Mouse (Mus musculus): ENCODE measurements around the gene Csad.

DNA sequence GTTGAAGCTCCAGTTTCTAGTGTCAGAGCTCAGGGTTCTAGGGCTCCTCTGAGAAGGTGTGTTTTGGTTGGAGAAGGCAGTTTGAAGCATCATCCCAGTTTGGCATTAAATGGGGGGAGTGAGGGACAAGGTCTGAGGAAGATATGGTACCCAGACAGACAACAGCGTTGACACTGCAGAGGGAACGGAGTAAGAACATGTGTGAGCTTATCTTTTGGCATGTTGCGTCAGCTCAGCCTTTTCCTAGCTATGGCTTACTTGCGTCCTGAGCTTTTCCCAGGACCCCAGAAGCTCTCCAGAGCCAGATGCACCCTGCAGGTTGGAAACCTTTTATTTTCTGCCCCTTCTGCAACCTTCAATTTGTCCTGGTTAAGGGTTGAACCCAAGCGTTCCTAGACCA, 58.4 kb downstream of the Csad start:
- TF ChIP-seq CTCF (conservative IDR thresholded peaks at IDR 0.05; ENCODE audit: low read length): no peak
- TF ChIP-seq NANOG (IDR thresholded peaks at IDR 0.05; ENCODE audit: borderline replicate concordance, low read length): no peak

Measured in E14TG2a.4 (cell line).